Mouse (Mus musculus) lung, postnatal 14 days (tissue): ENCODE measurements around the gene Sfxn5.

Source experiments
- DNase-seq: peaks from one replicate; pipeline ENCODE4 v3.0.0; 2021

Sfxn5 gene

GRCm38 (mm10) chr6:85333000-85333669, at the start of gene Sfxn5:
TSS of gene Sfxn5 (minus strand) at chr6:85333422.
- DNase-seq, result peak; percentile 97

GRCm38 (mm10) chr6:85382791-85383190, 49.6 kb upstream of the Sfxn5 start:
- DNase-seq, result no peak

- no peak for DNase-seq
These were observed 48.4 kb upstream of the Sfxn5 start for GRCm38 (mm10) chr6:85381648-85382020.

- no peak for DNase-seq
These were observed 47.9 kb upstream of the Sfxn5 start for GRCm38 (mm10) chr6:85380901-85381647.

DNA sequence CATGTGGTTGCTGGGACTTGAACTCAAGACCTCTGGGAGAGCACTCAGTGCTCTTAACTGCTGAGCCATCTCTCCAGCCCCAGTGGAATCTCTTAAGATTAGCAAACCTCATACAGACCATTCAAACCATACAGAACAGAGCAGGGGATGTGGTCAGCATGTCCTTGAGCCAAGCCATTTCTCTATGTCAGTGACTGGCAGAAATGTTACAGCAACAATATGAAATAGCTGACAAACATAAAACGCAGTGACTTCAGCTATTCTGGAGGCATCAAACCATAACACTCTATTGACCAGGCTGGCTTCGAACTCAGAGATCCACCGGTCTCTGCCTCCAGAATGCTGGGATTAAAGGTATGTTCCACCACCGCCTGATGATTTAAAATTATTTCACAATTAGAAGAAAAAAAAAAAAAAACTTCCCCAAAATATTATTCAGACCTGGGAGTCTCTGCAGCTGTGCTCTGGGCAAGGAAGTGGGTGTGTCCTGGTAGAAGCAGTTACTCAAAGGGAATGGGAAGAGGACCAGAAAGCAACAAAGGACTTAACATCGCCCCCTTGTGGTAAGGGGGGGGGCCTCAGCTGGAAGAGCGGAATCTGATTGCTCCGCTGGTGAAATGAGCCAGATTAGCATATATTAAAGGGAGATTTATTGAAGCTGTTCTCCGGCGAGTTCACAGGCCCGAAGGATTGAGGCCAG, 47.1 kb upstream of the Sfxn5 start:
- DNase-seq, result peak; percentile 88

- DNase-seq, result no peak
These were observed 45.4 kb upstream of the Sfxn5 start for GRCm38 (mm10) chr6:85378629-85379028.

GRCm38 (mm10) chr6:85377876-85378275, 44.7 kb upstream of the Sfxn5 start:
- DNase-seq, result no peak

GRCm38 (mm10) chr6:85377066-85377734, 44.0 kb upstream of the Sfxn5 start:
- DNase-seq, result no peak

DNA sequence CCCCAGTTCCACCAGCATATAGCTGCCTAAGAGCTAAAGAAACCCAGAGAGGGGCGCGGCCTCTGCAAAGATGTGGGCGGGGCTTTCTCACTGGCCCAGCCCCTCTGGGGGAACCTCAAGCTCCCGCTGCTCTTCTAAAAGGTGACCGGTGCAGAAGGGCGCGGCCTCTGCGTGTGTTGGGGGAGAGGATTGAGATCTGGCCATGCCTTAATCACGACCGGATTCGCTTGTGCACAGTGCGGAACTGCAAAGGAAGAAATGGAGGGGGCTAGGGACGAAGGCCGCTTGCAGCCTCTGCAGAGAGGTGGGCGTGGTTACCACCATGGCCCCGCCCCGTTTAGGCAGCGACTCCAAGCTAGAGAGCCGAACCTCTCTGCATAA, 41.5 kb upstream of the Sfxn5 start:
- peak; percentile 98 for DNase-seq

DNA sequence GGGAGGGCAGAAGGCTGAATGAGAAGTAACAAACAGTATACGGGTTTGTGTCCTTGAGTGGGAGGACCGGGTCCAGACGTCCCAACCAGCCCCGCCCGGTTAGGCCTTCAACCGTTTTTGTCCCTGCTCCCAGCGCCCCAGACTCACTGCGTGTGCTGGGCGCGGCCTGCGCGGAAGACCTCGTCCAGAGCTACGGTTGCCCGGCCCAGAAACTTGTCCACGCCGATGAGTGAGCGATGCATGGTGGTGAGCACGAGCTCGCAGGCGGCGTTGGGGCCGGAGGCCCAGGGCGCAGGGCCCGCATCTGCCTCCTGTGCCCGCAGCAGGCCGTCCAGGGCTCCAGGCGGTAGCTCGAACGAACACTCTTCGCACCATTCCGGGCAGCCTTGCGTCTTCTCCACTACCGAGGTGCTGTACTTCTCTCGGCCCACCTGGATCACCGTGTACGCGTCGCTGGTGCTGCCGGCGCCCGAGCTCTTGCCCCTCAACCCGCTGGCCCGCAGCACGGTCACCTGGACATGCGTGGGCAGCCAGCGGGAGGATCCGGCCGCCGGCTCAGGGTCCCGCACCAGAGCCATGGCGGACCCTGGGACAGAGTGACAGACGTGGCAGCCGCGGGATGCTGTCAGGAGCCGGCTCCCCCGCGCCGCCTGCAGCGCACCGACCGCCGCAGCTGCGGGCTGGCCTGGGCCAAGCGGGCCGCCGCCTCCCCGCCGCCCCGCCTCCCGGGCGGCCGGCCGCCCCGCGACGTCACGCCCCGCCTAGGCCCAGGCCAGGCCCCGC, 40.9 kb upstream of the Sfxn5 start, which contains the start of gene Rab11fip5:
TSS of gene Rab11fip5 (minus strand) at position 684 of the 783 bp plus-strand sequence.
- DNase-seq, result peak; percentile 39

DNA sequence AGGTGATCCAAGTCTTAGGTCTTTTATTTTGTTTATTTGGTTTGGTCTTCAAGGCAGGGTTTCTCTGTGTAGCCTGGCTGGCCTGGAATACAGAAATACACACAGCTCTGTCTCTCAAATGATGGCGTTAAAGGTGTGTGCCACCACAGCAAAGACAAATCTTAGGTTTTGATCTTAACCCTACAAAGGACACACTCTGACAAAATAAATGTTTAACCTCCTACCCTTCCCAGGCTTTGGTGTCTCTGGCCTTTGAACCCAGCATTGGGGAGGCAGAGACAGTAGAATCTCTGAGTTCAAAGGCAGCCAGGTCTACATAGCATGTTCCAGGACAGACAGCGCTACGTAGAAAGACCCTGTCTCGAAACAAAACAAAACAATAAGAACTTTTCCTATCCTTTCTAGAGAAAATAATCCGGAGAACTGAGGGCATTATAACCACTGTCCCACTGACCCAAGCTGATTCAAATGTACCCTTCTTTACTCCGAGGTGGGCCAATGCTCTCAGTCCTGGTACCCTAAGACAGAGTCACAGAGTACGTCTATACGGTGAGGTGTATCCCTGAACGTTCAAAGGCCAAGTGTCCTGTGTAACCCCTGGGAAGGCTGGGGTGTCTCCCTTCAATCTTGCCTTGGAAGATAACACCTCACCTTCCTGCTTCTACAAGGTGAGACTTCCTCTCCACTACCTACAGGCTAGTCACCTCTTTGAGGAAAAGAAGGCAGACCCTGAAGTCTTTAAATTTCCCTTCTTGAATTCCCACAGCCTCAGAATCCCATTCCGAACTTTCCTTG, 40.0 kb upstream of the Sfxn5 start:
- no peak for DNase-seq

GRCm38 (mm10) chr6:85372496-85372895, 39.3 kb upstream of the Sfxn5 start:
- DNase-seq, result no peak

- DNase-seq, result no peak
These were observed 38.7 kb upstream of the Sfxn5 start for GRCm38 (mm10) chr6:85371859-85372405.

GRCm38 (mm10) chr6:85370666-85371430, 37.6 kb upstream of the Sfxn5 start:
- DNase-seq, result no peak

DNA sequence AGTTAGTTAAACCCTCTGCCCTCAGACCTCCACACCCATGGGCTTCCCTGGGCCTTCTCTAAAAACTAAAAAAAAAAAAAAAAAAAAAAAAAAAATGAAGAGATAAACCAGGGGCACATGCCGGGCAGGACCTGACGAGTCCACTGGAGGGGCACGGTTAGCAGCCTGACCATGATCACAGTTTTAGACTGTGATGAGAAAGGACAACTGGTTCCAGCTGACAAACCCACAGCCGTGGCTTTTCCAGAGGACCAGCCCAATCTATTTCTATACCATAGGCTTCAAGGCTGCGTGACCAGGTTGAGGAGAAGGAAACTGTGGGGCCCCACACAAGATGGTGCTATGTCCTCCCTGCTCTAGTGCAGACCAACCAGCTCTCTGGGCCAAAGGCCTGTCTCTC, 36.8 kb upstream of the Sfxn5 start:
- no peak for DNase-seq

- peak; percentile 72 for DNase-seq
These were observed 36.1 kb upstream of the Sfxn5 start for GRCm38 (mm10) chr6:85369181-85369860.

GRCm38 (mm10) chr6:85368722-85369121, 35.5 kb upstream of the Sfxn5 start:
- no peak for DNase-seq

GRCm38 (mm10) chr6:85368166-85368565, 34.9 kb upstream of the Sfxn5 start:
- no peak for DNase-seq

DNA sequence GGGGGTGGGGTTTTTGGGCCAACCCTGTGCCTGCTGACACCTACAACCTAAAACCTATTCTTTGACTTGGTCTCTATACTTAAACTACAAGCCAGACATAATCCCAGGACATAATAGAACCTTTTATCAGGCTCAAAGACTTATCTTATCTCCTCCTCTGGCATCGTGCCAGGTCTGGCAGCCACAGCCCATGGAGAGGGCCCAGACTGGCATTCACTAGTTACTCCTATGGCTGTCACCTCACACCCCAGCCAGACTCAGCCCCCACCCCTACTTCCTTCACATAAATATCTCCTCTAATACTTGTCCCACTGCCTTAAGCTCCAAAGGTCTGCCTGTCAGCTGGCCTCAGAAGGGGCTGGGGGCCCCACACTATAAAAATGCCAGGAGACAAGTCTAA, 33.2 kb upstream of the Sfxn5 start:
- peak; percentile 51 for DNase-seq

GRCm38 (mm10) chr6:85364439-85364838, 31.2 kb upstream of the Sfxn5 start:
- DNase-seq, result no peak
